Mouse (Mus musculus) kidney, postnatal 0 days (tissue): ENCODE results near the gene Dnajc2. TPM values are rescaled to one million over a fixed set of nuclear protein-coding genes. Genes with fewer than 3 reads are reported as not detected.
"Not testable (repeated sequence)": the region's sequence is repeated elsewhere in the genome, so short reads cannot be mapped to it uniquely, and the experiment has no call there.

ENCODE experiments used
- ATAC-seq: fragments of 200-750 bp; cut with Nextera tagmentation; replicated peaks from 2 replicates; pipeline ENCODE4 v1.8.0; 2017; ENCODE audit warnings: low read depth, moderate number of reproducible peaks, moderate TSS enrichment, moderate library complexity; ENCODE audit not compliant: low FRiP score
- DNase-seq: peaks from one replicate; pipeline ENCODE4 v3.0.0-alpha.2; 2016; ENCODE audit warnings: low spot score
- H3K27ac ChIP-seq: fragments of 300-500 bp; sonication (generic); 2 replicates; pipeline ENCODE4 v1.5.1; 2014; ENCODE audit warnings: mild to moderate bottlenecking
- H3K27me3 ChIP-seq: fragments of 300-500 bp; sonication (generic); 2 replicates; pipeline ENCODE4 v1.6.1; 2014; ENCODE audit warnings: low read length, mixed read lengths; ENCODE audit not compliant: insufficient read depth
- H3K36me3 ChIP-seq: fragments of 300-500 bp; sonication (generic); 2 replicates; pipeline ENCODE4 v1.6.1; 2014; ENCODE audit warnings: low read length, mixed read lengths; ENCODE audit not compliant: insufficient read depth
- H3K4me1 ChIP-seq: fragments of 300-500 bp; sonication (generic); replicated peaks from 2 replicates; pipeline ENCODE4 v1.6.1; 2014; ENCODE audit warnings: antibody characterized with exemption, low read length, mixed read lengths; ENCODE audit not compliant: insufficient read depth
- H3K4me2 ChIP-seq: fragments of 300-500 bp; sonication (generic); 2 replicates; pipeline ENCODE4 v1.6.1; 2014; ENCODE audit warnings: mild to moderate bottlenecking, low read length, moderate library complexity, mixed read lengths
- H3K4me3 ChIP-seq: fragments of 300-500 bp; sonication (generic); replicated peaks from 2 replicates; pipeline ENCODE4 v1.5.1; 2014; ENCODE audit warnings: low read depth, low read length
- H3K9ac ChIP-seq: fragments of 300-500 bp; sonication (generic); 2 replicates; pipeline ENCODE4 v1.6.1; 2014; ENCODE audit warnings: low read depth, low read length
- H3K9me3 ChIP-seq: fragments of 300-500 bp; sonication (generic); replicated peaks from 2 replicates; pipeline ENCODE4 v1.6.1; 2016; ENCODE audit warnings: low read length, inconsistent platforms, mixed read lengths
- CTCF ChIP-seq: IDR thresholded peaks from 2 replicates; pipeline ENCODE4 v1.5.1; 2016; ENCODE audit warnings: antibody characterized with exemption, low read depth, mild to moderate bottlenecking, moderate library complexity
- WGBS: fragments of 180-500 bp; shearing (Covaris S2); extraction: QIAGEN DNeasy Blood & Tissue Kit; methylation state at CpG from one replicate; pipeline ENCODE4 v1.1.7; 2014; 5-methylcytosine and 5-hydroxymethylcytosine counted together
- polyA plus RNA-seq: library from polyadenylated mRNA; unstranded; fragments of >200 nt; fragmentation: Nextera tagmentation; extraction: Ambion mirVana; gene quantifications from 2 replicates; pipeline ENCODE4 v1.2.1, GENCODE M21; 2015

The Dnajc2 gene
- polyA plus RNA-seq, 1 experiment from 2014 or later = 77.8 TPM

DNA sequence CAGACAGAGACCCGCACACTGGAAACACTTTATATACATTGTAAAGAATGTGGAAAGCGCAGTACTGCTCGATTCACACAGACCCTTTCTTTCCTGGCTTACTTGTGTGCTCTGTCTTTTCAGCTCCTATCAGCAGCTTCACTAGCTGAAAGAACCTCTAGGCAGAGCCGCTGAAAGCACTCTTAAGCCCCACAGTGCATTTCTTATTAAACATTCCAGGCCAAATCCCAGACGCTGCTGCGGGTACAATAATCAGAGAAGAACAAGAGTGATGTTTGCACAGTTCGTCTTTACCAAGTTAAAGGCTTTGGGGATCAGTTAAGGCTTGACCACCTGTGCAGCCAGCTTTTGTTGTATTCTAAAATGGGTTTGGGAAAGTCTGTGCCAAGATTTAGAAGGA is 60.2 kb downstream of the Dnajc2 start:
- Histone ChIP-seq H3K27ac (no peak overlapping the region), H3K4me3 (no peak overlapping the region), H3K9me3 (no peaks in the 10 kb centered on the region), H3K4me2 (no peak overlapping the region), H3K4me1 (no peaks in the 10 kb centered on the region), H3K36me3 (no peaks in the 10 kb centered on the region), H3K9ac (no peak overlapping the region), H3K27me3 (no peaks in the 10 kb centered on the region)
- ATAC-seq = no peak
- DNase-seq = no peak
- TF ChIP-seq CTCF = no peak
- 69% methylated on average over 7 of the region's 7 CpGs for WGBS

GRCm38 (mm10) chr5:21724427-21724826 is 60.6 kb downstream of the Dnajc2 start:
- Histone ChIP-seq H3K4me2 (no peak overlapping the region), H3K4me3 (no peak overlapping the region), H3K4me1 (no peaks in the 10 kb centered on the region), H3K27me3 (no peaks in the 10 kb centered on the region), H3K9ac (no peak overlapping the region), H3K9me3 (no peaks in the 10 kb centered on the region), H3K27ac (no peak overlapping the region), H3K36me3 (no peaks in the 10 kb centered on the region)
- WGBS = 59% methylated on average over 1 of the region's 1 CpGs
- DNase-seq = no peak
- no peak for ATAC-seq
- TF ChIP-seq CTCF = no peak

GRCm38 (mm10) chr5:21719209-21719608 is 65.8 kb downstream of the Dnajc2 start:
- no peak for ATAC-seq
- no peak overlapping the region for H3K9ac ChIP-seq
- H3K27ac ChIP-seq = no peak overlapping the region
- no peaks in the 10 kb centered on the region for H3K9me3 ChIP-seq
- DNase-seq = no peak
- no peak overlapping the region for H3K4me3 ChIP-seq
- no peak for TF ChIP-seq CTCF
- no peaks in the 10 kb centered on the region for H3K27me3 ChIP-seq
- no peaks in the 10 kb centered on the region for H3K36me3 ChIP-seq
- H3K4me2 ChIP-seq = no peak overlapping the region
- no peaks in the 10 kb centered on the region for H3K4me1 ChIP-seq
- WGBS = 83% methylated on average over 2 of the region's 2 CpGs

- 80% methylated on average over 5 of the region's 5 CpGs for WGBS
These were observed 66.5 kb downstream of the Dnajc2 start for GRCm38 (mm10) chr5:21718546-21718945.

GRCm38 (mm10) chr5:21717165-21717715 is 67.8 kb downstream of the Dnajc2 start:
- Histone ChIP-seq H3K27ac (no peak overlapping the region), H3K4me1 (no peaks in the 10 kb centered on the region), H3K27me3 (no peaks in the 10 kb centered on the region), H3K36me3 (no peaks in the 10 kb centered on the region), H3K4me3 (no peak overlapping the region), H3K9me3 (no peaks in the 10 kb centered on the region), H3K9ac (no peak overlapping the region), H3K4me2 (no peak overlapping the region)
- 91% methylated on average over 10 of the region's 10 CpGs for WGBS
- TF ChIP-seq CTCF = no peak
- ATAC-seq (no peak), DNase-seq (no peak)

More at GRCm38 (mm10) chr5:21718546-21718945, 66.5 kb downstream of the Dnajc2 start:
- DNase-seq (no peak), ATAC-seq (no peak)
- Histone ChIP-seq H3K4me3 (no peak overlapping the region), H3K27me3 (no peaks in the 10 kb centered on the region), H3K27ac (no peak overlapping the region), H3K9me3 (no peaks in the 10 kb centered on the region), H3K4me2 (no peak overlapping the region), H3K4me1 (no peaks in the 10 kb centered on the region), H3K9ac (no peak overlapping the region), H3K36me3 (no peaks in the 10 kb centered on the region)
- no peak for TF ChIP-seq CTCF

DNA sequence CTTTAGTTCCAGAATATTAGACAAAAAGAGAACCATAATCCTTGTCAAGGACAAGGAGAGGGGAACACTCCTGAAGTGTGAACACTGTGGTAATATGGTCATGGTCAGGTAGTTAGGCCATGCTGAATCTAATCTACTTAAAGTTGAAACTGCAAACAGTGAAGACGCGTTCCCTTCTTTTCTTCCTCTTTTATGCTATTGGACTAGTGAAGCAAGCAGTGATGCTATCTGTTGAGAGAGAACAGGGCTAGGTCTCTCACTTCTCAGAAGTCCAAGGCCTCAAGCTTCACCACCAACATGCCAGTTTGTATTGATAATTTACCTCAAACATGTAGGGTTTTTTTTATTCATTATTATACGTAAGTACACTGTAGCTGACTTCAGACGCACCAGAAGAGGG is 70.6 kb downstream of the Dnajc2 start:
- H3K27ac ChIP-seq = no peak overlapping the region
- ATAC-seq = no peak
- H3K4me3 ChIP-seq = no peak overlapping the region

DNA sequence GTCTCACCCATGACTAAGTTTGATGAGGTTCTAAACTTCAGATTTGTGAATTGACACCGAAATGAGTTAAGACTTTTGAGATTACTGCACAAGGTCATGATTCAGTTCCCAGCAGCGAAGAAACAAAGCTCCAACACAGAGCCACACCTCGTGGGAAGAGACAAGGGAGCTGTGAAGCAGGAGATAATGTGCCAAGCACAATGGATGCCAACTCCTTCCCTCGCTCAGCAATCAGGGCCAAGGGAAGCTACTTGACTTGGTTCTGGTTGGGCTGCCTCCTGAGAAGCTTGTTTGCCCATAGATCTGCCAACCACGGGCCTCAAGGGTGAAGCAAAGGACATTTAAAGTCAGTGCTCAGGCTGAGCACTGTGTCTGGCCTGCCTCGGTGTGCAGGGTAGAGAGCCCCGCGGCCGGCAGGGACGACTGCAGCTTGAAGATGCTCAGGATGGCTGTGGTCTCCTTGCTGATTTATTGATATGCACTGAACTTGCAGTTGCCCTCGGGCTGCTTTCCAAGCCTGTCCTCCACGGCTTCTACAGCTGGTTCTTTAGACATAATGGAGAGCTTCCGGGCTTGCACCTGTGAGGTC is 72.8 kb downstream of the Dnajc2 start:
- no peak for ATAC-seq
- 42% methylated on average over 13 of the region's 13 CpGs for WGBS
- no peak for TF ChIP-seq CTCF
- H3K27me3 ChIP-seq = no peaks in the 10 kb centered on the region
- H3K4me1 ChIP-seq = no peaks in the 10 kb centered on the region
- DNase-seq = peak; percentile 23
- H3K27ac ChIP-seq = no peak overlapping the region
- no peak overlapping the region for H3K4me3 ChIP-seq
- H3K9me3 ChIP-seq = no peaks in the 10 kb centered on the region
- no peaks in the 10 kb centered on the region for H3K36me3 ChIP-seq
- no peak overlapping the region for H3K9ac ChIP-seq
- no peak overlapping the region for H3K4me2 ChIP-seq

More for the DNA sequence above, 70.6 kb downstream of the Dnajc2 start:
- no peak for DNase-seq
- no peaks in the 10 kb centered on the region for H3K36me3 ChIP-seq
- WGBS = 81% methylated on average over 4 of the region's 4 CpGs
- no peaks in the 10 kb centered on the region for H3K4me1 ChIP-seq
- H3K9ac ChIP-seq = no peak overlapping the region
- no peak overlapping the region for H3K4me2 ChIP-seq
- H3K27me3 ChIP-seq = no peaks in the 10 kb centered on the region
- no peaks in the 10 kb centered on the region for H3K9me3 ChIP-seq
- no peak for TF ChIP-seq CTCF

GRCm38 (mm10) chr5:21708011-21708410 is 77.0 kb downstream of the Dnajc2 start:
- H3K9ac ChIP-seq, H3K27ac ChIP-seq, H3K4me1 ChIP-seq, H3K4me2 ChIP-seq, DNase-seq, H3K27me3 ChIP-seq, H3K4me3 ChIP-seq, H3K36me3 ChIP-seq, H3K9me3 ChIP-seq, ATAC-seq: not testable (repeated sequence)
- WGBS = 89% methylated on average over 8 of the region's 8 CpGs
